Mouse (Mus musculus): ENCODE data around the gene Mfng. TPM values are rescaled to one million over a fixed set of nuclear protein-coding genes. Genes with fewer than 3 reads are reported as not detected.

Mfng gene
- 29.1 and 29.3 TPM in 2 replicates for polyA plus RNA-seq (2016; fragmentation: Nextera tagmentation; extraction: Ambion mirVana)

GRCm38 (mm10) chr15:78773290-78773729 lies at the start of gene Mfng:
Mfng (minus strand) TSS chr15:78773475.
- peak within 1 kb of the TSS; percentile 21 for H3K4me3 ChIP-seq
- peak within 1 kb of the TSS; percentile 13 for H3K9ac ChIP-seq
- peak within 1 kb of the TSS; percentile 29 for H3K4me2 ChIP-seq (replicated peaks)
- WGBS = 5% methylated on average over 11 of the region's 11 CpGs
- no peaks in the 10 kb centered on the region for H3K9me3 ChIP-seq
- H3K36me3 ChIP-seq = no peaks in the 10 kb centered on the region
- ATAC-seq (ENCODE audit: insufficient number of reproducible peaks, insufficient read depth, low FRiP score, low TSS enrichment) = peak; percentile 36; the same call in 1 of the 2 replicates
- H3K27ac ChIP-seq = peak within 1 kb of the TSS; percentile 63
- H3K4me1 ChIP-seq = peaks cover 20% of the 10 kb centered on the region; the same call in 1 of the 2 replicates
- peaks cover 2% of the 10 kb centered on the region; the same call in 1 of the 2 replicates for H3K27me3 ChIP-seq

- no peak overlapping the region for H3K4me3 ChIP-seq
- H3K4me1 ChIP-seq = no peaks in the 10 kb centered on the region
- 71% methylated on average over 6 of the region's 6 CpGs for WGBS
- H3K9ac ChIP-seq = no peak overlapping the region
- no peaks in the 10 kb centered on the region for H3K36me3 ChIP-seq
- no peak for ATAC-seq (ENCODE audit: insufficient number of reproducible peaks, insufficient read depth, low FRiP score, low TSS enrichment)
- H3K27ac ChIP-seq = no peak overlapping the region
- no peak overlapping the region for H3K4me2 ChIP-seq (replicated peaks)
- H3K9me3 ChIP-seq = no peaks in the 10 kb centered on the region
- H3K27me3 ChIP-seq = no peaks in the 10 kb centered on the region
Observed at GRCm38 (mm10) chr15:78816074-78816391, 42.8 kb upstream of the Mfng start.

GRCm38 (mm10) chr15:78815314-78816073 lies 42.2 kb upstream of the Mfng start:
- H3K4me1 ChIP-seq = no peaks in the 10 kb centered on the region
- no peaks in the 10 kb centered on the region for H3K36me3 ChIP-seq
- no peak overlapping the region for H3K27ac ChIP-seq
- no peak overlapping the region for H3K9ac ChIP-seq
- 52% methylated on average over 11 of the region's 11 CpGs for WGBS
- no peaks in the 10 kb centered on the region for H3K27me3 ChIP-seq
- no peaks in the 10 kb centered on the region for H3K9me3 ChIP-seq
- no peak for ATAC-seq (ENCODE audit: insufficient number of reproducible peaks, insufficient read depth, low FRiP score, low TSS enrichment)
- H3K4me2 ChIP-seq (replicated peaks) = no peak overlapping the region
- H3K4me3 ChIP-seq = no peak overlapping the region

GRCm38 (mm10) chr15:78813603-78814002 lies 40.3 kb upstream of the Mfng start:
- H3K9ac ChIP-seq = no peak overlapping the region
- 94% methylated on average over 4 of the region's 4 CpGs for WGBS
- no peaks in the 10 kb centered on the region for H3K27me3 ChIP-seq
- H3K27ac ChIP-seq = no peak overlapping the region
- H3K4me2 ChIP-seq (replicated peaks) = no peak overlapping the region
- no peaks in the 10 kb centered on the region for H3K9me3 ChIP-seq
- no peak for ATAC-seq (ENCODE audit: insufficient number of reproducible peaks, insufficient read depth, low FRiP score, low TSS enrichment)
- no peak overlapping the region for H3K4me3 ChIP-seq
- 0 out of 2 replicates have a peak, but pooled peaks cover 4% of the 10 kb centered on the region for H3K4me1 ChIP-seq
- no peaks in the 10 kb centered on the region for H3K36me3 ChIP-seq

- no peak overlapping the region for H3K4me3 ChIP-seq
- no peak overlapping the region for H3K27ac ChIP-seq
- no peaks in the 10 kb centered on the region for H3K9me3 ChIP-seq
- H3K4me1 ChIP-seq = 0 out of 2 replicates have a peak, but pooled peaks cover 6% of the 10 kb centered on the region
- H3K36me3 ChIP-seq = no peaks in the 10 kb centered on the region
- no peak overlapping the region for H3K4me2 ChIP-seq (replicated peaks)
- H3K9ac ChIP-seq = no peak overlapping the region
- 81% methylated on average over 9 of the region's 9 CpGs for WGBS
- peaks cover 3% of the 10 kb centered on the region; the same call in 1 of the 2 replicates for H3K27me3 ChIP-seq
- ATAC-seq (ENCODE audit: insufficient number of reproducible peaks, insufficient read depth, low FRiP score, low TSS enrichment) = no peak
Observed at GRCm38 (mm10) chr15:78810146-78810545, 36.9 kb upstream of the Mfng start.

GRCm38 (mm10) chr15:78809739-78810138 lies 36.5 kb upstream of the Mfng start:
- peaks cover 6% of the 10 kb centered on the region; the same call in 1 of the 2 replicates for H3K27me3 ChIP-seq
- no peak overlapping the region for H3K9ac ChIP-seq
- ATAC-seq (ENCODE audit: insufficient number of reproducible peaks, insufficient read depth, low FRiP score, low TSS enrichment) = no peak
- H3K9me3 ChIP-seq = no peaks in the 10 kb centered on the region
- 57% methylated on average over 9 of the region's 9 CpGs for WGBS
- H3K4me3 ChIP-seq = no peak overlapping the region
- H3K27ac ChIP-seq = no peak overlapping the region
- no peak overlapping the region for H3K4me2 ChIP-seq (replicated peaks)
- no peaks in the 10 kb centered on the region for H3K36me3 ChIP-seq
- H3K4me1 ChIP-seq = 0 out of 2 replicates have a peak, but pooled peaks cover 6% of the 10 kb centered on the region

- Histone ChIP-seq H3K4me2 (replicated peaks) (no peak overlapping the region), H3K36me3 (no peaks in the 10 kb centered on the region), H3K4me3 (no peak overlapping the region), H3K4me1 (0 out of 2 replicates have a peak, but pooled peaks cover 6% of the 10 kb centered on the region), H3K27ac (no peak overlapping the region), H3K9ac (no peak overlapping the region), H3K9me3 (no peaks in the 10 kb centered on the region), H3K27me3 (peaks cover 11% of the 10 kb centered on the region)
- no peak for ATAC-seq (ENCODE audit: insufficient number of reproducible peaks, insufficient read depth, low FRiP score, low TSS enrichment)
- 70% methylated on average over 2 of the region's 2 CpGs for WGBS
Observed at GRCm38 (mm10) chr15:78808980-78809379, 35.7 kb upstream of the Mfng start.

GRCm38 (mm10) chr15:78807141-78807540 lies 33.9 kb upstream of the Mfng start:
- H3K4me1 ChIP-seq = peaks cover 9% of the 10 kb centered on the region; the same call in 1 of the 2 replicates
- H3K36me3 ChIP-seq = no peaks in the 10 kb centered on the region
- WGBS = 72% methylated on average over 3 of the region's 3 CpGs
- peaks cover 30% of the 10 kb centered on the region for H3K27me3 ChIP-seq
- no peak overlapping the region for H3K4me3 ChIP-seq
- no peak overlapping the region for H3K4me2 ChIP-seq (replicated peaks)
- H3K9ac ChIP-seq = no peak overlapping the region
- ATAC-seq (ENCODE audit: insufficient number of reproducible peaks, insufficient read depth, low FRiP score, low TSS enrichment) = no peak
- no peaks in the 10 kb centered on the region for H3K9me3 ChIP-seq
- H3K27ac ChIP-seq = no peak overlapping the region

GRCm38 (mm10) chr15:78806614-78807013 lies 33.3 kb upstream of the Mfng start:
- no peaks in the 10 kb centered on the region for H3K9me3 ChIP-seq
- peaks cover 35% of the 10 kb centered on the region for H3K27me3 ChIP-seq
- 35% methylated on average over 2 of the region's 2 CpGs for WGBS
- H3K4me3 ChIP-seq = no peak overlapping the region
- H3K4me2 ChIP-seq (replicated peaks) = no peak overlapping the region
- no peak overlapping the region for H3K27ac ChIP-seq
- ATAC-seq (ENCODE audit: insufficient number of reproducible peaks, insufficient read depth, low FRiP score, low TSS enrichment) = no peak
- no peak overlapping the region for H3K9ac ChIP-seq
- H3K36me3 ChIP-seq = no peaks in the 10 kb centered on the region
- H3K4me1 ChIP-seq = peaks cover 9% of the 10 kb centered on the region; the same call in 1 of the 2 replicates

GRCm38 (mm10) chr15:78805351-78805750 lies 32.1 kb upstream of the Mfng start:
- WGBS = 84% methylated on average over 2 of the region's 2 CpGs
- peaks cover 43% of the 10 kb centered on the region for H3K27me3 ChIP-seq

GRCm38 (mm10) chr15:78804326-78804725 lies 31.1 kb upstream of the Mfng start:
- no peak overlapping the region for H3K4me3 ChIP-seq
- ATAC-seq (ENCODE audit: insufficient number of reproducible peaks, insufficient read depth, low FRiP score, low TSS enrichment) = no peak
- H3K9me3 ChIP-seq = no peaks in the 10 kb centered on the region
- H3K27me3 ChIP-seq = peaks cover 43% of the 10 kb centered on the region
- no peak overlapping the region for H3K4me2 ChIP-seq (replicated peaks)
- H3K27ac ChIP-seq = no peak overlapping the region
- no peak overlapping the region for H3K9ac ChIP-seq
- 7% methylated on average over 6 of the region's 6 CpGs for WGBS
- no peaks in the 10 kb centered on the region for H3K36me3 ChIP-seq
- H3K4me1 ChIP-seq = peaks cover 6% of the 10 kb centered on the region; the same call in 1 of the 2 replicates

More at GRCm38 (mm10) chr15:78805351-78805750, 32.1 kb upstream of the Mfng start:
- H3K9ac ChIP-seq = no peak overlapping the region
- no peaks in the 10 kb centered on the region for H3K9me3 ChIP-seq
- ATAC-seq (ENCODE audit: insufficient number of reproducible peaks, insufficient read depth, low FRiP score, low TSS enrichment) = no peak
- H3K27ac ChIP-seq = no peak overlapping the region
- H3K4me2 ChIP-seq (replicated peaks) = no peak overlapping the region
- no peak overlapping the region for H3K4me3 ChIP-seq
- no peaks in the 10 kb centered on the region for H3K36me3 ChIP-seq
- peaks cover 9% of the 10 kb centered on the region; the same call in 1 of the 2 replicates for H3K4me1 ChIP-seq

- Histone ChIP-seq H3K9ac (no peak overlapping the region), H3K36me3 (no peaks in the 10 kb centered on the region), H3K27me3 (peaks cover 43% of the 10 kb centered on the region), H3K4me2 (replicated peaks) (no peak overlapping the region; the same call in 1 of the 2 replicates), H3K4me1 (peaks cover 9% of the 10 kb centered on the region; the same call in 1 of the 2 replicates), H3K27ac (no peak overlapping the region), H3K9me3 (no peaks in the 10 kb centered on the region), H3K4me3 (no peak overlapping the region)
- ATAC-seq (ENCODE audit: insufficient number of reproducible peaks, insufficient read depth, low FRiP score, low TSS enrichment) = no peak
- 8% methylated on average over 8 of the region's 8 CpGs for WGBS
Observed at GRCm38 (mm10) chr15:78803499-78803900, 30.2 kb upstream of the Mfng start.
